Mouse (Mus musculus): ENCODE data around the gene Ak7. TPM values are rescaled to one million over a fixed set of nuclear protein-coding genes. Genes with fewer than 3 reads are reported as not detected.

Ak7 gene
- polyA plus RNA-seq (2015; fragmentation: Nextera tagmentation; extraction: Ambion mirVana) = 2.1 and 2.3 TPM in 2 replicates

- no peak within 1 kb of the TSS for H3K4me2 ChIP-seq (ENCODE audit: low read length)
- H3K36me3 ChIP-seq (ENCODE audit: control insufficient read depth, insufficient read depth, low read length) = peaks cover 3% of the 10 kb centered on the region; the same call in 1 of the 2 replicates
- 12% methylated on average over 22 of the region's 22 CpGs for WGBS
Measured at GRCm38 (mm10) chr12:105705799-105706487, at the start of gene Ak7. Gene Ak7, plus strand, starts transcription at chr12:105705976.

GRCm38 (mm10) chr12:105676274-105676673 lies 29.5 kb upstream of the Ak7 start:
- ATAC-seq = no peak
- no peak overlapping the region for H3K27ac ChIP-seq (ENCODE audit: low read length)
- H3K4me1 ChIP-seq (ENCODE audit: control insufficient read depth, insufficient read depth, low read length) = no peaks in the 10 kb centered on the region
- no peaks in the 10 kb centered on the region for H3K9me3 ChIP-seq (replicated peaks; ENCODE audit: control insufficient read depth, low read length, poor library complexity, severe bottlenecking)
- no peaks in the 10 kb centered on the region for H3K27me3 ChIP-seq (ENCODE audit: control insufficient read depth, insufficient read depth, low read depth, low read length)
- 91% methylated on average over 8 of the region's 8 CpGs for WGBS
- H3K9ac ChIP-seq (ENCODE audit: low read depth, low read length) = no peak overlapping the region
- no peak overlapping the region for H3K4me3 ChIP-seq (ENCODE audit: low read depth, low read length)
- no peak overlapping the region for H3K4me2 ChIP-seq (ENCODE audit: low read length)
- peaks cover 16% of the 10 kb centered on the region for H3K36me3 ChIP-seq (ENCODE audit: control insufficient read depth, insufficient read depth, low read length)

More at GRCm38 (mm10) chr12:105705799-105706487, at the start of gene Ak7:
- Histone ChIP-seq H3K4me1 (ENCODE audit: control insufficient read depth, insufficient read depth, low read length) (no peaks in the 10 kb centered on the region), H3K27me3 (ENCODE audit: control insufficient read depth, insufficient read depth, low read depth, low read length) (no peaks in the 10 kb centered on the region), H3K27ac (ENCODE audit: low read length) (no peak within 1 kb of the TSS), H3K9ac (ENCODE audit: low read depth, low read length) (no peak within 1 kb of the TSS), H3K9me3 (replicated peaks; ENCODE audit: control insufficient read depth, low read length, poor library complexity, severe bottlenecking) (no peaks in the 10 kb centered on the region), H3K4me3 (ENCODE audit: low read depth, low read length) (no peak within 1 kb of the TSS)
- ATAC-seq = peak; percentile 45; the same call in 1 of the 2 replicates

- peaks cover 12% of the 10 kb centered on the region; the same call in 1 of the 2 replicates for H3K36me3 ChIP-seq (ENCODE audit: control insufficient read depth, insufficient read depth, low read length)
- no peak overlapping the region for H3K4me3 ChIP-seq (ENCODE audit: low read depth, low read length)
- H3K4me2 ChIP-seq (ENCODE audit: low read length) = no peak overlapping the region
- no peaks in the 10 kb centered on the region for H3K9me3 ChIP-seq (replicated peaks; ENCODE audit: control insufficient read depth, low read length, poor library complexity, severe bottlenecking)
- no peak overlapping the region for H3K9ac ChIP-seq (ENCODE audit: low read depth, low read length)
- H3K4me1 ChIP-seq (ENCODE audit: control insufficient read depth, insufficient read depth, low read length) = peaks cover 12% of the 10 kb centered on the region
- H3K27me3 ChIP-seq (ENCODE audit: control insufficient read depth, insufficient read depth, low read depth, low read length) = no peaks in the 10 kb centered on the region
- no peak for ATAC-seq
- 90% methylated on average over 7 of the region's 7 CpGs for WGBS
- H3K27ac ChIP-seq (ENCODE audit: low read length) = no peak overlapping the region
Measured at GRCm38 (mm10) chr12:105678211-105678610, 27.6 kb upstream of the Ak7 start.

GRCm38 (mm10) chr12:105678762-105679161 lies 27.0 kb upstream of the Ak7 start:
- H3K36me3 ChIP-seq (ENCODE audit: control insufficient read depth, insufficient read depth, low read length) = peaks cover 6% of the 10 kb centered on the region; the same call in 1 of the 2 replicates
- no peak overlapping the region for H3K4me2 ChIP-seq (ENCODE audit: low read length)
- no peaks in the 10 kb centered on the region for H3K9me3 ChIP-seq (replicated peaks; ENCODE audit: control insufficient read depth, low read length, poor library complexity, severe bottlenecking)
- 96% methylated on average over 3 of the region's 3 CpGs for WGBS
- no peaks in the 10 kb centered on the region for H3K27me3 ChIP-seq (ENCODE audit: control insufficient read depth, insufficient read depth, low read depth, low read length)
- H3K4me1 ChIP-seq (ENCODE audit: control insufficient read depth, insufficient read depth, low read length) = peaks cover 17% of the 10 kb centered on the region
- H3K27ac ChIP-seq (ENCODE audit: low read length) = no peak overlapping the region
- no peak for ATAC-seq
- no peak overlapping the region for H3K4me3 ChIP-seq (ENCODE audit: low read depth, low read length)
- no peak overlapping the region for H3K9ac ChIP-seq (ENCODE audit: low read depth, low read length)

GRCm38 (mm10) chr12:105683933-105684901 lies 21.6 kb upstream of the Ak7 start, which contains the start of gene Gskip:
Gene Gskip, plus strand, starts transcription at chr12:105684829.
- Histone ChIP-seq H3K36me3 (ENCODE audit: control insufficient read depth, insufficient read depth, low read length) (no peaks in the 10 kb centered on the region), H3K4me3 (ENCODE audit: low read depth, low read length) (peak within 1 kb of the TSS; percentile 97), H3K27ac (ENCODE audit: low read length) (peak within 1 kb of the TSS; percentile 95), H3K4me2 (ENCODE audit: low read length) (peak within 1 kb of the TSS; percentile 84), H3K9me3 (replicated peaks; ENCODE audit: control insufficient read depth, low read length, poor library complexity, severe bottlenecking) (no peaks in the 10 kb centered on the region), H3K27me3 (ENCODE audit: control insufficient read depth, insufficient read depth, low read depth, low read length) (no peaks in the 10 kb centered on the region), H3K9ac (ENCODE audit: low read depth, low read length) (peak within 1 kb of the TSS; percentile 90), H3K4me1 (ENCODE audit: control insufficient read depth, insufficient read depth, low read length) (peaks cover 32% of the 10 kb centered on the region)
- ATAC-seq = peak; percentile 73
- WGBS = under 1% methylated on average over 41 of the region's 41 CpGs

- under 1% methylated on average over 68 of the region's 73 CpGs for WGBS
- Histone ChIP-seq H3K9ac (ENCODE audit: low read depth, low read length) (peak within 1 kb of the TSS; percentile 90), H3K9me3 (replicated peaks; ENCODE audit: control insufficient read depth, low read length, poor library complexity, severe bottlenecking) (no peaks in the 10 kb centered on the region), H3K4me1 (ENCODE audit: control insufficient read depth, insufficient read depth, low read length) (peaks cover 32% of the 10 kb centered on the region), H3K4me3 (ENCODE audit: low read depth, low read length) (peak within 1 kb of the TSS; percentile 97), H3K27me3 (ENCODE audit: control insufficient read depth, insufficient read depth, low read depth, low read length) (no peaks in the 10 kb centered on the region), H3K27ac (ENCODE audit: low read length) (peak within 1 kb of the TSS; percentile 95), H3K36me3 (ENCODE audit: control insufficient read depth, insufficient read depth, low read length) (peaks cover 4% of the 10 kb centered on the region), H3K4me2 (ENCODE audit: low read length) (peak within 1 kb of the TSS; percentile 84)
- ATAC-seq = peak; percentile 91
Measured at GRCm38 (mm10) chr12:105685001-105685691, 20.6 kb upstream of the Ak7 start, which contains the start of gene Atg2b. Gene Atg2b, minus strand, starts transcription at chr12:105685211.

GRCm38 (mm10) chr12:105686791-105687190 lies 19.0 kb upstream of the Ak7 start:
- 95% methylated on average over 3 of the region's 3 CpGs for WGBS
- Histone ChIP-seq H3K4me3 (ENCODE audit: low read depth, low read length) (no peak overlapping the region), H3K27me3 (ENCODE audit: control insufficient read depth, insufficient read depth, low read depth, low read length) (no peaks in the 10 kb centered on the region), H3K9me3 (replicated peaks; ENCODE audit: control insufficient read depth, low read length, poor library complexity, severe bottlenecking) (no peaks in the 10 kb centered on the region), H3K4me1 (ENCODE audit: control insufficient read depth, insufficient read depth, low read length) (peaks cover 32% of the 10 kb centered on the region), H3K36me3 (ENCODE audit: control insufficient read depth, insufficient read depth, low read length) (peaks cover 4% of the 10 kb centered on the region), H3K27ac (ENCODE audit: low read length) (no peak overlapping the region), H3K9ac (ENCODE audit: low read depth, low read length) (no peak overlapping the region), H3K4me2 (ENCODE audit: low read length) (peak overlapping the region; percentile 71)
- ATAC-seq = no peak

- no peak for ATAC-seq
- no peak overlapping the region for H3K4me3 ChIP-seq (ENCODE audit: low read depth, low read length)
- H3K27ac ChIP-seq (ENCODE audit: low read length) = no peak overlapping the region
- H3K27me3 ChIP-seq (ENCODE audit: control insufficient read depth, insufficient read depth, low read depth, low read length) = no peaks in the 10 kb centered on the region
- H3K9ac ChIP-seq (ENCODE audit: low read depth, low read length) = no peak overlapping the region
- peaks cover 4% of the 10 kb centered on the region for H3K36me3 ChIP-seq (ENCODE audit: control insufficient read depth, insufficient read depth, low read length)
- no peaks in the 10 kb centered on the region for H3K9me3 ChIP-seq (replicated peaks; ENCODE audit: control insufficient read depth, low read length, poor library complexity, severe bottlenecking)
- peaks cover 28% of the 10 kb centered on the region for H3K4me1 ChIP-seq (ENCODE audit: control insufficient read depth, insufficient read depth, low read length)
- 91% methylated on average over 4 of the region's 4 CpGs for WGBS
- no peak overlapping the region for H3K4me2 ChIP-seq (ENCODE audit: low read length)
Measured at GRCm38 (mm10) chr12:105687416-105687815, 18.4 kb upstream of the Ak7 start.
